Mouse (Mus musculus): ENCODE measurements around the gene AU040320. TPM values are rescaled to one million over a fixed set of nuclear protein-coding genes. Genes with fewer than 3 reads are reported as not detected.

The AU040320 gene
- polyA plus RNA-seq, 1 experiment from 2014 or later, result 21.1 TPM

GRCm38 (mm10) chr4:126773871-126774270 lies 20.5 kb downstream of the AU040320 start:
- no peaks in the 10 kb centered on the region for H3K9me3 ChIP-seq (replicated peaks; ENCODE audit: control insufficient read depth, low read length)
- H3K36me3 ChIP-seq (ENCODE audit: control insufficient read depth, insufficient read depth), result peaks cover 2% of the 10 kb centered on the region; the same call in 1 of the 2 replicates
- no peak overlapping the region for H3K27ac ChIP-seq (ENCODE audit: low read length)
- no peak for ATAC-seq (replicated peaks; ENCODE audit: extremely low read depth, insufficient read depth, low FRiP score)
- peaks cover 3% of the 10 kb centered on the region for H3K4me1 ChIP-seq (ENCODE audit: control insufficient read depth, insufficient read depth, low read length)
- WGBS, result 87% methylated on average over 6 of the region's 6 CpGs
- H3K9ac ChIP-seq (ENCODE audit: low read length), result no peak overlapping the region
- H3K4me2 ChIP-seq (ENCODE audit: low read depth, low read length), result no peak overlapping the region
- no peak overlapping the region for H3K4me3 ChIP-seq (ENCODE audit: low read length)
- no peaks in the 10 kb centered on the region for H3K27me3 ChIP-seq (ENCODE audit: control insufficient read depth, insufficient read depth, low read length)

- H3K4me2 ChIP-seq (ENCODE audit: low read depth, low read length), result no peak overlapping the region
- no peak for ATAC-seq (replicated peaks; ENCODE audit: extremely low read depth, insufficient read depth, low FRiP score)
- no peaks in the 10 kb centered on the region for H3K27me3 ChIP-seq (ENCODE audit: control insufficient read depth, insufficient read depth, low read length)
- 67% methylated on average over 1 of the region's 1 CpGs for WGBS
- H3K36me3 ChIP-seq (ENCODE audit: control insufficient read depth, insufficient read depth), result peaks cover 2% of the 10 kb centered on the region; the same call in 1 of the 2 replicates
- H3K27ac ChIP-seq (ENCODE audit: low read length), result no peak overlapping the region
- no peak overlapping the region for H3K9ac ChIP-seq (ENCODE audit: low read length)
- no peak overlapping the region for H3K4me3 ChIP-seq (ENCODE audit: low read length)
- no peaks in the 10 kb centered on the region for H3K9me3 ChIP-seq (replicated peaks; ENCODE audit: control insufficient read depth, low read length)
- peaks cover 9% of the 10 kb centered on the region for H3K4me1 ChIP-seq (ENCODE audit: control insufficient read depth, insufficient read depth, low read length)
Measured at GRCm38 (mm10) chr4:126775182-126775581, 21.8 kb downstream of the AU040320 start.

GRCm38 (mm10) chr4:126779148-126779581 lies 25.8 kb downstream of the AU040320 start:
- Histone ChIP-seq H3K9me3 (replicated peaks; ENCODE audit: control insufficient read depth, low read length) (no peaks in the 10 kb centered on the region), H3K27me3 (ENCODE audit: control insufficient read depth, insufficient read depth, low read length) (no peaks in the 10 kb centered on the region), H3K27ac (ENCODE audit: low read length) (no peak overlapping the region), H3K4me3 (ENCODE audit: low read length) (no peak overlapping the region), H3K4me1 (ENCODE audit: control insufficient read depth, insufficient read depth, low read length) (peaks cover 10% of the 10 kb centered on the region), H3K9ac (ENCODE audit: low read length) (no peak overlapping the region), H3K4me2 (ENCODE audit: low read depth, low read length) (peak overlapping the region; percentile 41), H3K36me3 (ENCODE audit: control insufficient read depth, insufficient read depth) (no peaks in the 10 kb centered on the region)
- 34% methylated on average over 8 of the region's 8 CpGs for WGBS
- no peak for ATAC-seq (replicated peaks; ENCODE audit: extremely low read depth, insufficient read depth, low FRiP score)

- H3K4me2 ChIP-seq (ENCODE audit: low read depth, low read length), result no peak overlapping the region
- H3K36me3 ChIP-seq (ENCODE audit: control insufficient read depth, insufficient read depth), result no peaks in the 10 kb centered on the region
- no peaks in the 10 kb centered on the region for H3K27me3 ChIP-seq (ENCODE audit: control insufficient read depth, insufficient read depth, low read length)
- H3K9ac ChIP-seq (ENCODE audit: low read length), result no peak overlapping the region
- 67% methylated on average over 12 of the region's 12 CpGs for WGBS
- no peak for ATAC-seq (replicated peaks; ENCODE audit: extremely low read depth, insufficient read depth, low FRiP score)
- no peak overlapping the region for H3K4me3 ChIP-seq (ENCODE audit: low read length)
- no peak overlapping the region for H3K27ac ChIP-seq (ENCODE audit: low read length)
- peaks cover 10% of the 10 kb centered on the region for H3K4me1 ChIP-seq (ENCODE audit: control insufficient read depth, insufficient read depth, low read length)
- no peaks in the 10 kb centered on the region for H3K9me3 ChIP-seq (replicated peaks; ENCODE audit: control insufficient read depth, low read length)
Measured at GRCm38 (mm10) chr4:126779826-126780775, 26.8 kb downstream of the AU040320 start.

- no peak overlapping the region for H3K4me3 ChIP-seq (ENCODE audit: low read length)
- no peaks in the 10 kb centered on the region for H3K27me3 ChIP-seq (ENCODE audit: control insufficient read depth, insufficient read depth, low read length)
- WGBS, result 80% methylated on average over 3 of the region's 3 CpGs
- no peaks in the 10 kb centered on the region for H3K36me3 ChIP-seq (ENCODE audit: control insufficient read depth, insufficient read depth)
- no peak overlapping the region for H3K4me2 ChIP-seq (ENCODE audit: low read depth, low read length)
- no peaks in the 10 kb centered on the region for H3K9me3 ChIP-seq (replicated peaks; ENCODE audit: control insufficient read depth, low read length)
- H3K9ac ChIP-seq (ENCODE audit: low read length), result no peak overlapping the region
- peaks cover 10% of the 10 kb centered on the region for H3K4me1 ChIP-seq (ENCODE audit: control insufficient read depth, insufficient read depth, low read length)
- ATAC-seq (replicated peaks; ENCODE audit: extremely low read depth, insufficient read depth, low FRiP score), result no peak
- no peak overlapping the region for H3K27ac ChIP-seq (ENCODE audit: low read length)
Measured at GRCm38 (mm10) chr4:126781871-126782270, 28.5 kb downstream of the AU040320 start.

- Histone ChIP-seq H3K9ac (ENCODE audit: low read length) (no peak overlapping the region), H3K4me1 (ENCODE audit: control insufficient read depth, insufficient read depth, low read length) (peaks cover 10% of the 10 kb centered on the region), H3K9me3 (replicated peaks; ENCODE audit: control insufficient read depth, low read length) (no peaks in the 10 kb centered on the region), H3K4me3 (ENCODE audit: low read length) (no peak overlapping the region), H3K27ac (ENCODE audit: low read length) (no peak overlapping the region), H3K36me3 (ENCODE audit: control insufficient read depth, insufficient read depth) (no peaks in the 10 kb centered on the region), H3K27me3 (ENCODE audit: control insufficient read depth, insufficient read depth, low read length) (no peaks in the 10 kb centered on the region), H3K4me2 (ENCODE audit: low read depth, low read length) (no peak overlapping the region)
- WGBS, result 87% methylated on average over 8 of the region's 8 CpGs
- ATAC-seq (replicated peaks; ENCODE audit: extremely low read depth, insufficient read depth, low FRiP score), result no peak
Measured at GRCm38 (mm10) chr4:126782512-126782911, 29.2 kb downstream of the AU040320 start.

- Histone ChIP-seq H3K4me2 (ENCODE audit: low read depth, low read length) (no peak overlapping the region), H3K9ac (ENCODE audit: low read length) (no peak overlapping the region), H3K4me3 (ENCODE audit: low read length) (no peak overlapping the region), H3K27ac (ENCODE audit: low read length) (no peak overlapping the region), H3K9me3 (replicated peaks; ENCODE audit: control insufficient read depth, low read length) (no peaks in the 10 kb centered on the region), H3K4me1 (ENCODE audit: control insufficient read depth, insufficient read depth, low read length) (peaks cover 10% of the 10 kb centered on the region), H3K36me3 (ENCODE audit: control insufficient read depth, insufficient read depth) (no peaks in the 10 kb centered on the region; the same call in 1 of the 2 replicates), H3K27me3 (ENCODE audit: control insufficient read depth, insufficient read depth, low read length) (no peaks in the 10 kb centered on the region)
- no peak for ATAC-seq (replicated peaks; ENCODE audit: extremely low read depth, insufficient read depth, low FRiP score)
- WGBS, result 76% methylated on average over 8 of the region's 8 CpGs
Measured at GRCm38 (mm10) chr4:126782996-126783395, 29.7 kb downstream of the AU040320 start.

- 0 out of 2 replicates have a peak, but pooled peaks cover 2% of the 10 kb centered on the region for H3K9me3 ChIP-seq (replicated peaks; ENCODE audit: control insufficient read depth, low read length)
- peaks cover 2% of the 10 kb centered on the region; the same call in 1 of the 2 replicates for H3K36me3 ChIP-seq (ENCODE audit: control insufficient read depth, insufficient read depth)
- H3K4me3 ChIP-seq (ENCODE audit: low read length), result no peak overlapping the region
- no peak overlapping the region for H3K9ac ChIP-seq (ENCODE audit: low read length)
- ATAC-seq (replicated peaks; ENCODE audit: extremely low read depth, insufficient read depth, low FRiP score), result no peak
- 88% methylated on average over 7 of the region's 7 CpGs for WGBS
- H3K27ac ChIP-seq (ENCODE audit: low read length), result no peak overlapping the region
- no peak overlapping the region for H3K4me2 ChIP-seq (ENCODE audit: low read depth, low read length)
- H3K27me3 ChIP-seq (ENCODE audit: control insufficient read depth, insufficient read depth, low read length), result no peaks in the 10 kb centered on the region
- H3K4me1 ChIP-seq (ENCODE audit: control insufficient read depth, insufficient read depth, low read length), result no peaks in the 10 kb centered on the region
Measured at GRCm38 (mm10) chr4:126792341-126793102, 39.2 kb downstream of the AU040320 start.

- Histone ChIP-seq H3K4me2 (ENCODE audit: low read depth, low read length) (no peak overlapping the region), H3K27me3 (ENCODE audit: control insufficient read depth, insufficient read depth, low read length) (no peaks in the 10 kb centered on the region), H3K36me3 (ENCODE audit: control insufficient read depth, insufficient read depth) (no peaks in the 10 kb centered on the region), H3K4me1 (ENCODE audit: control insufficient read depth, insufficient read depth, low read length) (peaks cover 13% of the 10 kb centered on the region), H3K27ac (ENCODE audit: low read length) (no peak overlapping the region), H3K9me3 (replicated peaks; ENCODE audit: control insufficient read depth, low read length) (no peaks in the 10 kb centered on the region), H3K4me3 (ENCODE audit: low read length) (no peak overlapping the region), H3K9ac (ENCODE audit: low read length) (no peak overlapping the region)
- WGBS, result 90% methylated on average over 8 of the region's 8 CpGs
- no peak for ATAC-seq (replicated peaks; ENCODE audit: extremely low read depth, insufficient read depth, low FRiP score)
Measured at GRCm38 (mm10) chr4:126802174-126802573, 48.8 kb downstream of the AU040320 start.

All from heart, embryonic 16.5 days (tissue).